Comparison of ENCODE assay signal across 8 mouse cellular contexts in genomic region chr4:57955544-57955958, GRCm38 (mm10). TPM values are rescaled to one million over a fixed set of nuclear protein-coding genes. Genes with fewer than 3 reads are reported as not detected.
DNase-seq lines count a peak whose midpoint lies in the region; ATAC-seq and TF ChIP-seq lines count a peak whose summit lies in the region.

No protein-coding gene starts in this region.

- peak overlapping the region; percentile 81 for H3K4me3 ChIP-seq in embryonic facial prominence, embryonic 11.5 days (ENCODE audit: low read depth, low read length)
- peak overlapping the region; percentile 89 for H3K4me3 ChIP-seq in limb, embryonic 15.5 days
- H3K4me3 ChIP-seq in midbrain, postnatal 0 days (ENCODE audit: low read depth, low read length) = peak overlapping the region; percentile 84

- peak overlapping the region; percentile 62 for H3K4me2 ChIP-seq in embryonic facial prominence, embryonic 11.5 days (ENCODE audit: low read depth, low read length)
- peak overlapping the region; percentile 69 for H3K4me2 ChIP-seq in limb, embryonic 15.5 days
- H3K4me2 ChIP-seq in midbrain, postnatal 0 days (ENCODE audit: low read depth, low read length, poor library complexity, severe bottlenecking) = peak overlapping the region; percentile 81

- peak; percentile 29 for ATAC-seq in embryonic facial prominence, embryonic 11.5 days (replicated peaks; ENCODE audit: insufficient number of reproducible peaks, low FRiP score, low TSS enrichment, low read depth)
- ATAC-seq in limb, embryonic 15.5 days (ENCODE audit: insufficient number of reproducible peaks, low FRiP score, low TSS enrichment, low read depth) = no peak; the same call in 1 of the 2 replicates
- ATAC-seq in midbrain, postnatal 0 days (ENCODE audit: low FRiP score) = peak; percentile 39

- H3K9me3 ChIP-seq in embryonic facial prominence, embryonic 11.5 days (replicated peaks; ENCODE audit: control insufficient read depth, low read length) = no peaks in the 10 kb centered on the region
- no peaks in the 10 kb centered on the region for H3K9me3 ChIP-seq in limb, embryonic 15.5 days
- H3K9me3 ChIP-seq in midbrain, postnatal 0 days (ENCODE audit: low read length) = no peaks in the 10 kb centered on the region

- H3K9ac ChIP-seq in embryonic facial prominence, embryonic 11.5 days (replicated peaks; ENCODE audit: low read length) = peak overlapping the region; percentile 63
- peak overlapping the region; percentile 76 for H3K9ac ChIP-seq in limb, embryonic 15.5 days
- peak overlapping the region; percentile 88 for H3K9ac ChIP-seq in midbrain, postnatal 0 days (replicated peaks; ENCODE audit: low read length, poor library complexity, severe bottlenecking)

- TF ChIP-seq CTCF in midbrain, postnatal 0 days (IDR thresholded peaks at IDR 0.05) = peak; percentile 35

- DNase-seq in 3T3-L1 (ENCODE audit: low read depth, low spot score) = peak; percentile 81
- peak; percentile 74 for DNase-seq in adrenal gland, adult 18-20 months (ENCODE audit: low spot score in 2 of 2)
- DNase-seq in embryonic facial prominence, embryonic 11.5 days (ENCODE audit: low spot score) = peak; percentile 75
- peak; percentile 83 for DNase-seq in heart, adult 18-20 months
- peak; percentile 82 for DNase-seq in kidney, adult 18-20 months
- peak; percentile 63 for DNase-seq in midbrain, postnatal 0 days (ENCODE audit: low spot score)
- DNase-seq in telencephalon, adult 2 months (ENCODE audit: low read depth, low spot score) = peak; percentile 32

- WGBS in embryonic facial prominence, embryonic 11.5 days = under 1% methylated on average over 25 of the region's 25 CpGs
- WGBS in limb, embryonic 15.5 days = under 1% methylated on average over 25 of the region's 25 CpGs
- whole genome bisulfite sequencing in midbrain, postnatal 0 days = 1% methylated on average over 25 of the region's 25 CpGs

- no peaks in the 10 kb centered on the region for H3K27me3 ChIP-seq in embryonic facial prominence, embryonic 11.5 days (ENCODE audit: control insufficient read depth, insufficient read depth, low read length)
- H3K27me3 ChIP-seq in limb, embryonic 15.5 days = no peaks in the 10 kb centered on the region
- H3K27me3 ChIP-seq in midbrain, postnatal 0 days (ENCODE audit: insufficient read depth, low read length) = no peaks in the 10 kb centered on the region

- H3K36me3 ChIP-seq in embryonic facial prominence, embryonic 11.5 days (replicated peaks; ENCODE audit: control insufficient read depth, insufficient read depth, low read depth, low read length) = peaks cover 8% of the 10 kb centered on the region; the same call in 1 of the 2 replicates
- H3K36me3 ChIP-seq in limb, embryonic 15.5 days = peaks cover 15% of the 10 kb centered on the region
- peaks cover 13% of the 10 kb centered on the region for H3K36me3 ChIP-seq in midbrain, postnatal 0 days (ENCODE audit: insufficient read depth, low read length)

- H3K4me1 ChIP-seq in embryonic facial prominence, embryonic 11.5 days (ENCODE audit: control insufficient read depth, insufficient read depth, low read length) = no peaks in the 10 kb centered on the region; the same call in 1 of the 2 replicates
- H3K4me1 ChIP-seq in limb, embryonic 15.5 days = peaks cover 21% of the 10 kb centered on the region
- H3K4me1 ChIP-seq in midbrain, postnatal 0 days (ENCODE audit: insufficient read depth, low read length) = no peaks in the 10 kb centered on the region

- H3K27ac ChIP-seq in embryonic facial prominence, embryonic 11.5 days (replicated peaks; ENCODE audit: low read depth, low read length) = peak overlapping the region; percentile 71
- peak overlapping the region; percentile 93 for H3K27ac ChIP-seq in limb, embryonic 15.5 days
- H3K27ac ChIP-seq in midbrain, postnatal 0 days (ENCODE audit: low read depth, low read length) = peak overlapping the region; percentile 87

RNA-seq across cellular contexts. Expression of gene Txn1, which starts 0.7 kb away (rescaled TPM):
- 100 to 1,000 TPM; 260 to 272 TPM for total RNA-seq in adrenal gland, adult 18-20 months (2021)
- polyA plus RNA-seq in embryonic facial prominence, embryonic 11.5 days (2014; fragmentation: Nextera tagmentation; extraction: Ambion mirVana) = 443 and 451 TPM in 2 replicates
- total RNA-seq in heart, adult 18-20 months (2021) = 100 to 1,000 TPM; 115 to 116 TPM
- 351 and 362 TPM in 2 replicates for polyA plus RNA-seq in limb, embryonic 15.5 days (2015; fragmentation: Nextera tagmentation; extraction: Ambion mirVana)
- total RNA-seq in midbrain, postnatal 0 days (2014; rRNA removed) = 96.5 and 122 TPM in 2 replicates
- polyA plus RNA-seq in midbrain, postnatal 0 days (2015; fragmentation: Nextera tagmentation; extraction: Ambion mirVana) = 352 and 374 TPM in 2 replicates

RNA-seq across cellular contexts. Expression of gene D630039A03Rik, which starts 39.5 kb away (rescaled TPM):
- total RNA-seq in adrenal gland, adult 18-20 months (2021) = 10 to 100 TPM in 1 of 2 experiments, 1 to 10 TPM in 1; 9.7 to 14.0 TPM
- 0.07 TPM in 1 of 2 replicates, not detected in the other for polyA plus RNA-seq in embryonic facial prominence, embryonic 11.5 days (2014; fragmentation: Nextera tagmentation; extraction: Ambion mirVana)
- under 1 TPM; 0.17 to 0.23 TPM for total RNA-seq in heart, adult 18-20 months (2021)
- polyA plus RNA-seq in limb, embryonic 15.5 days (2015; fragmentation: Nextera tagmentation; extraction: Ambion mirVana) = 0.12 and 0.14 TPM in 2 replicates
- total RNA-seq in midbrain, postnatal 0 days (2014; rRNA removed) = 0.27 TPM in 1 of 2 replicates, not detected in the other
- 0.10 and 0.18 TPM in 2 replicates for polyA plus RNA-seq in midbrain, postnatal 0 days (2015; fragmentation: Nextera tagmentation; extraction: Ambion mirVana)

RNA-seq across cellular contexts. Expression of gene Txndc8, which starts 53.4 kb away (rescaled TPM):
- not detected for total RNA-seq in adrenal gland, adult 18-20 months (2021)
- not detected in 2 replicates for polyA plus RNA-seq in embryonic facial prominence, embryonic 11.5 days (2014; fragmentation: Nextera tagmentation; extraction: Ambion mirVana)
- not detected for total RNA-seq in heart, adult 18-20 months (2021)
- polyA plus RNA-seq in limb, embryonic 15.5 days (2015; fragmentation: Nextera tagmentation; extraction: Ambion mirVana) = not detected in 2 replicates
- total RNA-seq in midbrain, postnatal 0 days (2014; rRNA removed) = not detected in 2 replicates
- not detected in 2 replicates for polyA plus RNA-seq in midbrain, postnatal 0 days (2015; fragmentation: Nextera tagmentation; extraction: Ambion mirVana)

Comparison
In these comparisons a context has a peak if more than half of its experiments do, and no peak if none do; other contexts are left out.
1. DNase-seq: peak in every context shown above with its lines; median percentile 83 in heart, adult 18-20 months; 82 in kidney, adult 18-20 months; 81 in 3T3-L1; 75 in embryonic facial prominence, embryonic 11.5 days; 74 in adrenal gland, adult 18-20 months; 63 in midbrain, postnatal 0 days; 32 in telencephalon, adult 2 months.